Mouse (Mus musculus) CD8-positive naive resting alpha-beta T cell, adult 2 months (primary cell): Measurements from ENCODE around the gene Il1r1.
"Not testable (repeated sequence)": the region's sequence is repeated elsewhere in the genome, so short reads cannot be mapped to it uniquely, and the experiment has no call there.

Source experiments
- DNase-seq, 2 experiments: peaks; one replicate each; pipeline ENCODE4 v3.0.0; 2022; ENCODE audit warnings: low read depth in 2 of 2, low spot score in 2 of 2

Gene Il1r1

GRCm38 (mm10) chr1:40270415-40270814, 45.5 kb downstream of the Il1r1 start:
- no peak for DNase-seq

GRCm38 (mm10) chr1:40271052-40271451, 46.2 kb downstream of the Il1r1 start:
- no peak for DNase-seq

GRCm38 (mm10) chr1:40271486-40272055, 46.7 kb downstream of the Il1r1 start:
- no peak for DNase-seq

GRCm38 (mm10) chr1:40272204-40272603, 47.3 kb downstream of the Il1r1 start:
- DNase-seq = no peak

GRCm38 (mm10) chr1:40273491-40273890, 48.6 kb downstream of the Il1r1 start:
- DNase-seq = no peak

GRCm38 (mm10) chr1:40275285-40276013, 50.6 kb downstream of the Il1r1 start:
- DNase-seq = no peak

- DNase-seq = no peak
Measured at GRCm38 (mm10) chr1:40277944-40278343, 53.1 kb downstream of the Il1r1 start.

GRCm38 (mm10) chr1:40278720-40279119, 53.8 kb downstream of the Il1r1 start:
- no peak for DNase-seq

GRCm38 (mm10) chr1:40279182-40279743, 54.4 kb downstream of the Il1r1 start:
- no peak for DNase-seq

GRCm38 (mm10) chr1:40281950-40282349, 57.1 kb downstream of the Il1r1 start:
- no peak for DNase-seq

GRCm38 (mm10) chr1:40282394-40282793, 57.5 kb downstream of the Il1r1 start:
- no peak for DNase-seq

GRCm38 (mm10) chr1:40283995-40284394, 59.1 kb downstream of the Il1r1 start:
- no peak for DNase-seq

- no peak for DNase-seq
Measured at GRCm38 (mm10) chr1:40290489-40291255, 65.8 kb downstream of the Il1r1 start.

GRCm38 (mm10) chr1:40292231-40292630, 67.4 kb downstream of the Il1r1 start:
- DNase-seq = no peak

- no peak for DNase-seq
Measured at GRCm38 (mm10) chr1:40293891-40294290, 69.0 kb downstream of the Il1r1 start.

GRCm38 (mm10) chr1:40294824-40295223, 69.9 kb downstream of the Il1r1 start:
- DNase-seq = no peak

- no peak for DNase-seq
Measured at GRCm38 (mm10) chr1:40298053-40298452, 73.2 kb downstream of the Il1r1 start.

GRCm38 (mm10) chr1:40303179-40303866, 78.4 kb downstream of the Il1r1 start:
- no peak for DNase-seq

GRCm38 (mm10) chr1:40304321-40304720, 79.4 kb downstream of the Il1r1 start:
- DNase-seq = not testable (repeated sequence)

GRCm38 (mm10) chr1:40306111-40306510, 81.2 kb downstream of the Il1r1 start:
- no peak for DNase-seq

GRCm38 (mm10) chr1:40311123-40311522, 86.2 kb downstream of the Il1r1 start:
- DNase-seq = no peak
